Mouse (Mus musculus): ENCODE measurements at regions not wholly inside any gene's neighbourhood (a gene's known extent, or its start where the extent isn't known, plus 50 kb on each side); places are given as distances from the start of the nearest gene placed in this dataset.

DNA sequence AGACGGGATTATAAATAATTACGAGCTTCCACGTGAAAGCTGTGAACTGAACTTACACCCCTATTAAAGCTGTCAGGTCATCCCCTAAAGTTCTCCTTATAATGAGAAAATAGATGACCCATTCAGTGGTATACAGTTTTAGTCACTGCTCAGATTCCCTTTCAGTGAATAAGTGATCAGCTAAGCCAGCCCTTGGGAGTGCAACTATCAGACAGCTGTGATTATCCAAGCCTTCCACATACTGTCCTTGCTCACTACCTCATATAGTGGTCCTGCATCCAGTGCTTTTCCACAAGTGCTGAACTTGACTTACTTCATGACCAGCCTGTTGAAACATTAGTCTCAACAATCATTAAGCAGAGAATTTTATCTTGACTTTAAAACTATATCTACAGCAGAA is 131.2 kb upstream of the Tle1 start:
- no peak for DNase-seq (ENCODE audit: low spot score in 2 of 2)

DNA sequence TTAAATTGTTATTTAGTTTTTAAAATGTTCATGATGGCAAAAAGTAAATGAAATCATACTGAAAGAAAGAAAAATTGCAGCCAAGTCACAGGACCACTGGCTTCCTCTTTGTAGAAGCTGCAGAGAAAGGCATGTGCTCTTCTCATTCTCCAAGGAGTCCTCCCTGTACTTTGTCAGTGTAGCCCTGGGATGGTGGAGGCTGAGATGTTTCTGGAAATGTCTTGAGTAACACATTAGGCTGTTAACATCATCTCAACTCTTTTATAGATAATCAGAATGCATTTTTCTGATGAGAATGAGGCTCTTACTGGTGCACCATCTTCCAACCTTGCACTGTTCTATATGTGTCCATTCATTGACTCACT is 128.3 kb upstream of the Tle1 start:
- no peak for DNase-seq (ENCODE audit: low spot score in 2 of 2)

DNA sequence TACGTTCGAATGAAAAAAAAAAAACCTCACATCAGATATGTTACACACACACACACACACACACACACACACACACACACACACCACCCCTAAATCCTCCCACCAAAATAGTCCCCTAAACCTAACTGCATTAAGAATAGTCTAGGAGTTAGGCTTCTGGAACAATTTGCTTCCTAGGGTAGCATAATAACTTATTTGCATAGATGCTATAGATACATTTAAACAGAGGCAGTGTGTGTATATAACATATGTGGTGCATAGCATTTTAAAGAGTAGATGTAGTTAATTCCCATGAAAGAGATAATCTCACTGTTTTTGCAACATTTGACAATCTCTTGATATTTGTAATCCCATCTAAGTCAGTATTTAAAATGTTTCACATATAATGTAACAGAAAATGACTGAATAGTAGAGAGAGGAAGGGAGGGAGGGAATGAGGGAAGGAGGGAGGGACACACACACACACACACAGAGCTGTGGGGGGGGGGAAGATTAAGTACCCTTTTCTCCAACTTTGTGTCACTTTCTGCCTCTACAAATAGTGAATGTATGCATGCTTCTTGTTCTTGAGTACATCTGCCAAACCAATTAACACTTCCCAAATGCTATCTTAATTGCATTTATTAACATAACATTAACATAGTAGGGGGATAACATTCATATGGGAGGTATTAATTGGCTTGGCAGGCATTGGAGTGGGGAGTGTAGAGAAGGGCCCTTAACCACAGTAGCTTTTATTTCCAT is 127.7 kb upstream of the Tle1 start:
- no peak for DNase-seq (ENCODE audit: low spot score in 2 of 2)

DNA sequence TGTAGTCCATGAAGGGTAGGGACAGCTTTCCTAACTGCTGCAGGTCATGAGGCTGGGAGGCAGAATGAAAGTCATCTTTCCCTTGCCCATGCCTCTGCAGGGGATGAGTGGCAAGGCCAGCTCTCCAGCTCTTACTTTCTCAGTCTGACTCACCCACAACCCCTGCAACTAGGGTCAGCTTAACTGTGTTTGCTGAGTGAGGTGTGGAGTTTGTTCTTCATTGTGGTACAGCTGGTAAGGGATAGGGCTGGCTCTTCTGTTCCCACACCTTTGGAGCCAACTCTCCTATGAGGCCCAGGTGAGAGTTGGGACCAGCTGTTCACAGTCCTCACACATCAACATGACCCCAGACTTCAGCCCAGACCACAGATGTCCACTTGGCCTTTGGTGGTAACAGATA is 124.2 kb upstream of the Tle1 start:
- DNase-seq (ENCODE audit: low spot score in 2 of 2) = no peak

DNA sequence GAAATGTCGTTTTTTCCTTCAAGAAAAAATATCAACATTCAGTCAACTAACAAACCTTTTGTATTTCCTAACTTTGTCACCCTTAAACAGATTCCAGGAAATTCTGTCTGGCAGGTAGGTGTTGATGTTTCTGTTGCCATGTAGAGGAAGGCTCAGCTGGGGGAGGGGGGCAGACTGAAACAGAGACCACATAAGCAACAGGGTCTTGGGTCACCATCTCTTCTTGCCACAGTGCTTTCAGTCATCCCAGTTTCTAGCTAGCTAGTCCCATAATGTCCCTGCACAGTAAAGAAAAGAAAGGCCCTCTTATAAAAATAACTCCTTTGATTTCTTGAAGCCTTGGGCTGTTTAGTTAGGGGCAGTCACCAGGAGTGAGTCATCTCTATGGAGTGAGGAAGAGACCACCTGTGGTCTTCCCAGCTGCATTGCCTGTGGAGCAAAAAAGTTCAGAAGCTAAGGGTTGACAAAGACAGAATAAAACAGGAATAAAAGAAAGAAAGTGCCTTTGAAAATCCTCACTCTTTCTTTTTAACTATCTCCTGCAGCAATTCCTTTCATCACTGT is 84.5 kb upstream of the Tle1 start:
- DNase-seq (ENCODE audit: low spot score in 2 of 2) = no peak

DNA sequence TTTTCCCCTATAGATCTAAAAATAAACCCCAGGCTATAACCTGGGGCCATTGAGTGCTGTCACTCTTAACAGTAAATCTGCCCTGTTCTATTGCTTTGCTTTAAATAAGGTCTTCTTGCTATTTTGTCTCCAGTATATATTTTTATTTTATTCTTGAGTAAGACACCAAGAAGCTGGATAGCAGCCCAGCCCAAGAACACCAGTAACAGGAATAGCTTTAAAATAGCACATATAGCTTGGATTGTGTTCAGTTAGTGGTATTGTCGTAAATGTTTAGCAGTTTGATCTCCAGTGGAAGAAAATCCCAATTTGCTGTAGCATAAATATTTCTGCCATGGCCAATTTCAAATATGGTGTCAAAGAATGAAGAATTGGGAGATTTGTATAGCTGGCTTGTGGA is 49.8 kb upstream of the Tle1 start:
- peak in 1 of 2 experiments; percentile 13 for DNase-seq (ENCODE audit: low spot score in 2 of 2)

All from left cerebral cortex, adult 8-10 months (tissue).